Mouse (Mus musculus): ENCODE measurements at regions not wholly inside any gene's neighbourhood (a gene's known extent, or its start where the extent isn't known, plus 50 kb on each side); places are given as distances from the start of the nearest gene placed in this dataset.

DNA sequence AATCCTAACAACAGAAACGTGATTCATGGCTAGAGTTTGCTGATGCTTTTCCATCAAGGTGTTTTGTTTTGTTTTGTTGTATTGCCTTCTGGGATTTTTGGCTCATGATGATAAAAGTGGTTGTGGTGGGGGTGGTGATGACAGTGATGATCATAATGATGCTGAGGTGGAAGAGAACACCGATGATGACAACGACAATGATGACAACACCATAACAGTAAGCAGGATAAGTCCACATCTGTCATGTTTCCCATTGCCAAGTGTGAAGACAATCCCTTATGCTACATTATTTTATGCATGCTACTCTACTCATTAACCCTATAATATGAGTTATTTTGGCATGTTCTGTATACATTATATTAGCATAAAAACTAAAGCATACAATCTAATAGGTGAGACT is 477.0 kb downstream of the Trhde start:
- DNase-seq: no peak

DNA sequence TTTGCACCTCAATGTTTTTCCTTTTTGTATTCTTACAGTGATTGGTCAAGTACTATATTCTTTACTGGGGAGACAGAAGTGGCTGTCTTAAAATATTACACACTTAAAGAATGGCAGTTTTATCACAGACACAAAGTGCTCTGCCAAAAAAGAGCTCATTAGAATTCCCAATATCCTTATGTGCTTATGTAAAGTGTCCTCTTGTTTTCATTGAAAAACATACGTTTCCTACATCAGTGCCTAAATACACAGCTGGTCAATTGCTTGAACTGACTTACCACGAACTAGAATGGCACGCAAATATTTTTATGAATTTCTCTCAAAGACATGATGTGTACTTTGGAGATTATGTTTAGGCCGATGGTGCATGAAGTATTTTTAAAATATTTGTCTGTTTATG is 480.6 kb downstream of the Trhde start:
- DNase-seq: no peak

DNA sequence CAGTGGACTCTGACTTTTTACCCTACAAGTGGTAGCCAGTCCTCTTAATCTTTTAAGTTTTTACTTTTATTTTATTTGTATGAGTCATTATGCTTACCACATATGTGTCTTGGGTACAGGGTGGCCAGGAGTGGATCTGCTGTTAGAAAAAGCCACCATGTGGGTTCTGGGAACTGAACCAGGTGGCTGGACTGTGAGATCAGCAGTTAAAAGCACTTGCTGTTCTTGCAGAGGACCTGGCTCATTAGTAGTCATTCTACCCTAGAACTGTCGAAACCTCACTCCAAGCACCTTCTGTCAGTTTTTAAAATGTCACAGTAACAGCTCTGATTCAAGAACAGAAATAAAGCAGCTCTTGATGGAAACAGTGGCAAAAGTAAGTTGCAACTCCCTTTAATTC is 483.6 kb downstream of the Trhde start:
- DNase-seq: peak in 1 of 2 experiments; percentile 5
